Mouse (Mus musculus): ENCODE data around the gene Shmt1.

DNA sequence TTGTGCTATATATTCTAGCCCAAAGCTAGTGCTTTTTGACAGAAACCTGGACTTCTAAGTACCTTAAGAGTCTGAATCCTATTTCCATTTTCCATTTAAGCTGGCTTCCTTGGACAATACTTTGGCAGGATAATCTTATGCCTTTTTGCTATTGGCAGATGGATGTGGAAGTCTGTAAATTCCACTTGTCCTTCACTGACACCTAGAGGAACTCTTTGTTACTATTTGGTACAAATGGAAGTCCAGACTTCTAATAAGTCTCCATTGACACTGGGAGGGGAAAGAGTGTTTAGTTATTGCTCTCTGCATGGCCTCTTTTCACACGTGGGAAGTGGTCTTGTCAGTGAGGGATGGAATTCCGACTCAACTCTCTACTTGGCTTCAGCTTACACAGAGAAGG, 17.4 kb upstream of the Shmt1 start:
- TF ChIP-seq CTCF (IDR thresholded peaks at IDR 0.05; ENCODE audit: low read depth, low read length) (no peak), POLR2AphosphoS5 (IDR thresholded peaks at IDR 0.05; ENCODE audit: insufficient replicate concordance, low read depth, low read length) (no peak)
